Mouse (Mus musculus) cerebellum, adult 2 months (tissue): Measurements from ENCODE around the gene Kansl1.

Source experiments
- CTCF ChIP-seq: fragments of 200-500 bp; IDR thresholded peaks from 2 replicates; pipeline ENCODE4 v1.5.1; 2011; ENCODE audit warnings: low read depth, mild to moderate bottlenecking, control low read depth, low read length, moderate library complexity, borderline replicate concordance; ENCODE audit not compliant: insufficient read depth
- POLR2A ChIP-seq: fragments of 200-500 bp; IDR thresholded peaks from 2 replicates; pipeline ENCODE4 v1.6.1; 2011; ENCODE audit warnings: low read length, control low read depth, borderline replicate concordance; ENCODE audit not compliant: insufficient read depth

DNA sequence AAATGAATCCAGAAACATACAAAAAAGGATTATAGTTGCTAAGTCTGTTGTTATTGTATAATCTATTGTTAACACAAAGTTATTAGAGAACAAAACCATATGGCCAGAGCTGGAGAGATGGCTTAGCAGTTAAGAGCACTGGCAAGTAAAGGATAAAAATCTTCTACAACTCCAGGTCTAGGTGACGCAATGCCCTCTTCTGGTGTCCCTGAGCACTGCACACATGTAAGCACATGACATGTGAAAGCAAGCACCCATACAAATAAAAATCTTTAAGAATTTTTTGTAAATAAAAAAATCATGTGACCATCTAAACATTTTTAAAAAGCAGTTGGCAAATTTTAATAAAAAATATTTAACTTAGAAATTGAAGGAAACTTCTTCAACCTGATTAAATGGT lies 17.4 kb downstream of the Kansl1 start:
- TF ChIP-seq POLR2A (no peak), CTCF (peak; percentile 35; the same call in 1 of the 2 replicates)
